Mouse (Mus musculus) brain, embryonic 14.5 days (tissue): ENCODE measurements around the gene H2-DMa. TPM values are rescaled to one million over a fixed set of nuclear protein-coding genes. Genes with fewer than 3 reads are reported as not detected.

Source experiments
- DNase-seq: peaks from one replicate; pipeline ENCODE4 v3.0.0-alpha.2; 2011; ENCODE audit warnings: low read depth
- CTCF ChIP-seq: fragments of 200-500 bp; IDR thresholded peaks from 2 replicates; pipeline ENCODE4 v1.5.1; 2012; ENCODE audit warnings: inconsistent platforms, mild to moderate bottlenecking, moderate library complexity, borderline replicate concordance; ENCODE audit not compliant: insufficient read depth, insufficient read length; ENCODE audit errors: extremely low read depth
- POLR2A ChIP-seq: fragments of 200-500 bp; IDR thresholded peaks from 2 replicates; pipeline ENCODE4 v1.6.1; 2012; ENCODE audit warnings: mild to moderate bottlenecking, inconsistent platforms, borderline replicate concordance; ENCODE audit not compliant: poor library complexity, insufficient read depth, insufficient read length, severe bottlenecking; ENCODE audit errors: extremely low read depth
- polyA plus RNA-seq: library from polyadenylated mRNA; depleted of rRNA; stranded (reverse); fragments of >200 nt; gene quantifications from 2 replicates; pipeline ENCODE4 v1.2.3, GENCODE M21; 2012

H2-DMa gene
- polyA plus RNA-seq, 1 experiment = 16.4 TPM

DNA sequence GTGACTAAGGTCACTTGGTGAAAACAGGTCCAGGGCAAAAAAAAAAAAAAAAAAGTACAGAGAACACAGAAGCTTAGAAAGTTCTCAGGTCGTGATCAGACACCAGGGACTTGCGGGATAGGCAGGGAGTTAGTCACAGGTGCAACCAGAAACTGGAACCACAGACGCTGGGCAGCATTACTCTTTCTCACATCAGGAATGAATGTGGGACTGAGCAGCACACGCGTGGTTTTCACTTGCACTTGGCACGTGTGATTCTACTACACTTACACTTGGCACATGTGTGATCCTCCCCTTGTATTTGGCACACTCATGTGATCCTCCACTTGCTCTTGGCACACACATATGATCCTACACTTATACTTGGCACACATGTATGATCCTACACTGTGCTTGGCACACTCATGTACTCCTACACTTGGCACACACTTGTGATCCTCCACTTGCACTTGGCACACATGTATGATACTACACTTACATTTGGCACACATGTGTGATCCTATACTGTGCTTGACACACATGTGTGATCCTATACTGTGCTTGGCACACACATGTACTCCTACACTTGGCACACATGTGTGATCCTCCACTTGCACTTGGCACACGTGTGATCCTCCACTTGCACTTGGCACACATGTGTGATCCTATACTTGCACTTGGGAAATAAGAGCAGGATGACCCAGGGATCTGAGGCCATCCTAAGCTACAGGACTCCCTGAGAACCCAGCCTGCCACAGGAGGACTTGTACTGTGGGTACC lies 12.1 kb upstream of the H2-DMa start:
- DNase-seq = peak; percentile 43
- TF ChIP-seq CTCF (no peak), POLR2A (no peak)

- DNase-seq = no peak
- TF ChIP-seq POLR2A (no peak), CTCF (no peak)
Measured at GRCm38 (mm10) chr17:34108460-34108859, 10.9 kb upstream of the H2-DMa start.

DNA sequence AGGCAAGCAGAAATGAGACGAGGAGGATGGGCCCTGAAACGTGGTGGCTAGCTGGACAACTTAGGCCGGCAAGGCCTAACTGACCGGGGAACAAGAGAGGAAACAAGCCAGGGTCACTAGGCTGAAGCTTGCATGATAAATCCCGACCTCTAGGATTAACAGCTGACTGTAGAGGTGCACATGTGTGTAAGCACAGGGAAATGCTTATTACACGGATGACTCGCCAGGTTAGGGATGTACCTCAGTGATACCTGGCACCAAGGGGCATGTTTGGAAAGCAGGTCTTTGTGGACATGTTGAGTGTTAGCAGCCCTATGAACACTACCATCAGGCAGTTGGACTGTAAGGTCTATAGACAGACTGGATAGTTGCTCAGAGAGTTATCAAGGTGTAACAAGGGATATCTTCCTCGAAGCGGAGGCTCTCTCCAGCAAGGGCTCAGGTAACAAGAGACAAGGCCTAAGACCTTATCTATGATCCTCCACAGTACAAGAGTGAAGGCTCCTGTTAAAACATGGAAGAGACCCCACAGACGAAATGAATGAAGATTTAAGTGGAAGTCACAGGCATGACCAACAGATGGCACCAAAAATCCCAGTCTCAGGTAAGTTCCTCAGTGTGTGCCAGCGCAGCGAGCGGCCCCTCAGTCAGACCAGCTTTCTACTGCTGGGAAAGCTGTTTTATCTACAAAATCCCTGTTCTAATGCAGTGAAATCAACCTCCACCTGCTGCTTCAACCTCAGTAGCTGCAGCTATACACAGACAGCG lies 10.1 kb upstream of the H2-DMa start:
- DNase-seq = peak; percentile 63
- peak; percentile 40; the same call in 1 of the 2 replicates for TF ChIP-seq CTCF
- TF ChIP-seq POLR2A = no peak

- TF ChIP-seq CTCF = no peak
- no peak for TF ChIP-seq POLR2A
- peak; percentile 57 for DNase-seq
Measured at GRCm38 (mm10) chr17:34109806-34110195, 9.5 kb upstream of the H2-DMa start.

DNA sequence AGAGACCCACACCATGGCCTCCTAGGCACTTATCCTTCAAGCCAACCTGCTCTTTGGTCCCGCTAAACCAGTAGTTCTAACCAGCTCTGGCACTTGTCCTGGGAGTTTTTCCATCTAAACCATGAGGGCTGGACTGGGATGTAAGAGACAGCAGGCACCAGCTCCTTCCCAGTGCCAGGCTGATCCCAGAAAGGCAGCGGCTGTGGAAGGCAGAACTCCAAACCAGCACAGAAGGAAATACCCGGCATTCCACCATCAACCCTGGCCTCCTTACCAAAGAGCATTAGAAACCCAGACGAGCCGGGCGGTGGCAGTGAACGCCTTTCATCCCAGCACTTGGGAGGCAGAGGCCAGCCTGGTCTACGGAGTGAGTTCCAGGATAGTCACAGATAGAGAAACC lies 9.0 kb upstream of the H2-DMa start:
- DNase-seq = no peak
- TF ChIP-seq POLR2A = no peak
- TF ChIP-seq CTCF = no peak

DNA sequence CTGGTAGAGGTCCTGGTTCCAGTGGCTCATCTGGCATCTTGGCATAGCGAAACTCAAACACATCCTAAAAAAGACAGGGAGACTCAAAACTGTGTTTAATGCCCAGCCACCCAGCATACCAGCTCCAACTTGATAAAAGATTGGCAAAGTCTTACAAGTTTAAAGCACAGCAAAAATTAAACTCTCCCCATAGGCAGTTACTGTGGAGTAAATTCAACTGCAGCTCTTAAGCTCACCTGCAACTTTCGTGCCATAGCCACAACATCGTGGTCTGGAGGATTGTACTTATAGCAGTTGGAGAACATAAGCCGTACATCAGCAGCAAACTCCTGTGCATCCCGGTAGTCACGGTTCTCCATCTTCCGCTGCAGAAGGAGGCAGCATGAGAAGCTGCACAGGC lies 5.2 kb upstream of the H2-DMa start:
- TF ChIP-seq POLR2A (no peak), CTCF (no peak)
- DNase-seq = no peak

- DNase-seq = no peak
- no peak for TF ChIP-seq CTCF
- TF ChIP-seq POLR2A = no peak
Measured at GRCm38 (mm10) chr17:34116736-34117370, 2.5 kb upstream of the H2-DMa start.

DNA sequence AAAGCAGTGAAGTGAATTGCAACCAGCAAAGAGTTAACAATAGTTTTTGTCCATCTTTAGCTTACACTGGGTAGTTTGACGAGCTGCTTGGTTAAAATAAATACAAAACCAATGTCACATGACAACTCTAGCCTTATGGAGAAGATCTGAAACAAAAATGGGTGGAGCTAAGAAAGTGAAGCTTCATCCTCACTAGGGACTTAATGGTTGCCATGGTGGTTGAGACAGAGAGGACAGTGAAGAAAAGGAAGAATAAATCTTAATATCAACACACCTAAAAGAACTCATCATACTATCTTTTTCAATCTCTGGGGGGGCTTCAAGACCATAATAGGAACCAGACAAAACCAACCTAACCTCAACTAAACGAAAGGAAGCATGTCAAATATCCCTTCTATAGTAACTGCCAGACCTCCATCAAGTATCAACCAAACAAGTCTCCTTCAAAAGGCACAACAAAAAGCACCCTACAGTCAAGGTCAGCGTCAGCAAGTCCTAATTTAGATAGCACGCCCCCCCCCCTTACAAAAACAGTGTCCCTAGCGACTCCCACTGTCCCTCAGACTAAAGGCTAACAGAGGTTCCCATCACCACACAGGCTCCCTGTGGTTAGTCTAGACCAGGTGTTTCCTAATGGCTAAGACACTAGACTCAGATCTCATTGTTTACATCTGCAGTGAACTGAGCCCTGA lies 1.8 kb upstream of the H2-DMa start:
- peak; percentile 41 for DNase-seq
- TF ChIP-seq CTCF (no peak), POLR2A (no peak)

GRCm38 (mm10) chr17:34118113-34118872 lies 1.0 kb upstream of the H2-DMa start:
- TF ChIP-seq CTCF = no peak
- no peak for TF ChIP-seq POLR2A
- DNase-seq = peak; percentile 68

DNA sequence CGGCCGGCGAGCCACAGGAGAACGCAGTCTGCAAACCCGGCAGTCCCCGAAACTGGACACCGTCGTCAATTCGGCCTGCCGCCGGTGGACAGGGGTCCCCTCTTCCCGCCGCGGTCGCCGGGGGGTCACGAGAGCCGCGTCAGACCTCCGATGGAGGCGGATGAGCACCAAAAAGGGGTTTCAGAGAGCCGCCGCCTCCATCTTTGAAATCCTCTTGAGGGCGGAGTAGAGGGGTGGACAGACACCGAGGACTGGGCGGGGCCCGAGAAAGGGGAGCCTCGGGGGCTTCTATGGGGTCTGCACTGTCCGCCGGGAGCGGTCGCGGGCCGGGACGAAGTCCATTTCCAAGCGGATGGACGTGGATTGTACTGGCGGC lies 480 bp upstream of the H2-DMa start:
- DNase-seq = no peak
- TF ChIP-seq POLR2A (no peak), CTCF (no peak)

GRCm38 (mm10) chr17:34120180-34120723 lies 911 bp downstream of the H2-DMa start:
- TF ChIP-seq CTCF (no peak), POLR2A (peak; percentile 59)
- peak; percentile 94 for DNase-seq
